Mouse (Mus musculus): ENCODE results near the gene Cyld.

DNA sequence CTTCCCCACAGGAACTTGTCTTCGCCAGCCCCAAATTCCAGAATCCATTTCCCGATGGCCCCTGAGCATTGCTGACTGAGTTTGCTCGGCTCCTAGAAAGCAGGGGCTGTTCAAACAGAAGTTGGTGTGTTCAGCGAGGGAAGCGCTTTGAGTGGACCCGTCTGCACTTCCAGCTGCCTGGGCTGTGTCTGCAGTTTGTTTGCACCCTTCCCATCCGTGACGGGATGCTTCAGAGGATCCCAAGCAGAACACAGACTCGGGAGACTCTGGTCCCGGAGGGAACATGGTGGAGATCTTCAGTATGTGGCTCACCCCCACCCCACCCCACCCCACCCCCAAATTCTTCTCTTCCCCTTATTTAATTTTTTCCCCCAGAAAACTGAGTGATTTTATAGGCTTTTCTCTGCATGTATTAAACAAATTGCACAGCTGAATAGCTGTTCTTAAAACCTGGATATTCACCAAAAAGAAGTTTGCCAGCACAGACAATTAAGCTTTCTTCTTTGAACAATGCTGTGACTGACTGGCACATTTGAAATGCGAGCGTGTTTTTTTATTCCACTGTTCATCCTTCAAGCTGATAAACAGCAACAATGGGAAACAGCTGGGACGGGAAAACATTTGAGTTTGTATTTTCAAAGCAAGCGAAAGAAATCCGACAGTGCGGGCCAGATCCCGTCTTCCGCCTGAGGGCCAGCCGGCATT lies 77.9 kb downstream of the Cyld start:
- TF ChIP-seq CTCF (IDR thresholded peaks at IDR 0.05; ENCODE audit: borderline replicate concordance, control insufficient read depth, extremely low read depth, insufficient read depth, low read length, poor library complexity) (no peak), POLR2A (IDR thresholded peaks at IDR 0.05; ENCODE audit: control insufficient read depth, extremely low read depth, insufficient read depth, low read length, poor library complexity) (no peak)

Measured in thymus, adult 2 months (tissue).